Mouse (Mus musculus) liver, embryonic 14.5 days (tissue): ENCODE measurements around the gene Zfp444.

Experiments used
- CTCF ChIP-seq: IDR thresholded peaks from 2 replicates; pipeline ENCODE4 v1.5.1; 2016; ENCODE audit warnings: antibody characterized with exemption, low read depth, control low read depth
- EP300 ChIP-seq: IDR thresholded peaks from 2 replicates; pipeline ENCODE4 v1.6.1; 2016; ENCODE audit warnings: antibody characterized with exemption, low read depth

- no peak for TF ChIP-seq EP300
- peak; percentile 69 for TF ChIP-seq CTCF
These were observed 501 bp upstream of the Zfp444 start for GRCm38 (mm10) chr7:6171444-6172005.
